Mouse (Mus musculus) forebrain, embryonic 11.5 days (tissue): ENCODE measurements at regions not wholly inside any gene's neighbourhood (a gene's known extent, or its start where the extent isn't known, plus 50 kb on each side); places are given as distances from the start of the nearest gene placed in this dataset.

ENCODE experiments used
- ATAC-seq: fragments of 200-750 bp; cut with Nextera tagmentation; replicated peaks from 2 replicates; pipeline ENCODE4 v1.8.0; 2017; ENCODE audit warnings: moderate TSS enrichment; ENCODE audit not compliant: low FRiP score
- DNase-seq: peaks from one replicate; pipeline ENCODE4 v3.0.0-alpha.2; 2017; ENCODE audit warnings: low spot score
- H3K27ac ChIP-seq: fragments of 300-500 bp; sonication (generic); 2 replicates; pipeline ENCODE4 v1.5.1; 2014; ENCODE audit warnings: low read depth, low read length
- H3K27me3 ChIP-seq: fragments of 300-500 bp; sonication (generic); 2 replicates; pipeline ENCODE4 v1.6.1; 2014; ENCODE audit warnings: mild to moderate bottlenecking, low read length, mixed read lengths; ENCODE audit not compliant: control insufficient read depth, insufficient read depth
- H3K36me3 ChIP-seq: fragments of 300-500 bp; sonication (generic); 2 replicates; pipeline ENCODE4 v1.6.1; 2014; ENCODE audit warnings: mild to moderate bottlenecking, low read length, moderate library complexity, mixed read lengths; ENCODE audit not compliant: control insufficient read depth, insufficient read depth
- H3K4me1 ChIP-seq: fragments of 300-500 bp; sonication (generic); replicated peaks from 2 replicates; pipeline ENCODE4 v1.6.1; 2014; ENCODE audit warnings: low read length, mixed read lengths; ENCODE audit not compliant: control insufficient read depth, insufficient read depth
- H3K4me2 ChIP-seq: fragments of 300-500 bp; sonication (generic); 2 replicates; pipeline ENCODE4 v1.6.1; 2014; ENCODE audit warnings: low read depth, mild to moderate bottlenecking, low read length, moderate library complexity, mixed read lengths; ENCODE audit not compliant: severe bottlenecking
- H3K4me3 ChIP-seq: fragments of 300-500 bp; sonication (generic); 2 replicates; pipeline ENCODE4 v1.5.1; 2014; ENCODE audit warnings: low read depth, low read length
- H3K9ac ChIP-seq: fragments of 300-500 bp; sonication (generic); 2 replicates; pipeline ENCODE4 v1.6.1; 2014; ENCODE audit warnings: low read length
- H3K9me3 ChIP-seq: fragments of 300-500 bp; sonication (generic); 2 replicates; pipeline ENCODE4 v1.6.1; 2016; ENCODE audit warnings: low read length, mixed read lengths; ENCODE audit not compliant: control insufficient read depth
- whole genome bisulfite sequencing: fragments of 180-500 bp; shearing (Covaris S2); extraction: QIAGEN DNeasy Blood & Tissue Kit; methylation state at CpG from one replicate; pipeline ENCODE4 v1.1.7; 2014; 5-methylcytosine and 5-hydroxymethylcytosine counted together

GRCm38 (mm10) chr12:58743800-58744199, 268.0 kb downstream of the Sec23a start:
- no peaks in the 10 kb centered on the region for H3K4me1 ChIP-seq
- no peak overlapping the region for H3K4me3 ChIP-seq
- H3K9me3 ChIP-seq, result no peaks in the 10 kb centered on the region
- H3K36me3 ChIP-seq, result no peaks in the 10 kb centered on the region
- no peak overlapping the region for H3K27ac ChIP-seq
- no peak overlapping the region for H3K4me2 ChIP-seq
- no peak overlapping the region for H3K9ac ChIP-seq
- no peak for DNase-seq
- ATAC-seq, result no peak
- 93% methylated on average over 1 of the region's 1 CpGs for WGBS
- H3K27me3 ChIP-seq, result no peaks in the 10 kb centered on the region

DNA sequence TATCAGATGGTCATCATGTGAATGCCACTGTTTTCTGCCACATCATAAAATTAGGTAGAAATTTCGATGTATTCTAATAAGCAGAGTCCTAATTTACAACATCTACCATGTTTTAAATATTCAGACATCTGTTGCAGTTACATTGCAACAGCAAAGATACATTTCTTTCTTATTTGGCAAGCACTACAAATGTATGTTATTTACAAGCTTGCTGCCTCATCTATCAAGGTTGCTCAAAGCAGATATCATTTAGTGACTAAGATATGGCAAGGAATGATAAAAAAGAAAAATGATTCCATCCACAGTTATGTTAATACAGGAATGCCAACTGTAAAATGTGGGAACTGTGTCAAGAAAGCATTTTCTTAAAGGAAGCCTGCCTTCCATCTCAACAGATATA, 283.7 kb downstream of the Sec23a start:
- no peaks in the 10 kb centered on the region for H3K27me3 ChIP-seq

DNA sequence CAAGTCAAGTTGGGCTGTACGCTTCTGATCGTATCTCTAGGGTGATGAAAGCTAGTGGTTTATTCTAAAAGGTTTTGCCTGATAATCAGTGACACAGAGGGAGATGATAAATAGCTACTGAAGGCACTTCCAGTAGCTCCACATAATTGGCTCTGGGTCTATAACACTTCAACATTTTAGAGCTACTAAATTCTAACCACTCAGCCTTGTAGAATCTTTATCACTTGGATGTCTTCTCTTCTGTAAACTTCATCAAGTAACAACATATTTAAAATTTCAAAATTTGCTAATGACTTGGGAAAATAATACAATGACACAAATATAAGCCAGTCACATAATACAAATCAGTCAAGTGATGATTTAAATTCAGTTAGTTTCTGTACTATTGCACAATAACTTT, 284.3 kb downstream of the Sec23a start:
- H3K9ac ChIP-seq, result no peak overlapping the region
- no peaks in the 10 kb centered on the region for H3K36me3 ChIP-seq
- WGBS, result 91% methylated on average over 2 of the region's 2 CpGs
- no peak overlapping the region for H3K4me2 ChIP-seq
- ATAC-seq, result no peak
- DNase-seq, result no peak
- no peak overlapping the region for H3K4me3 ChIP-seq
- no peaks in the 10 kb centered on the region for H3K4me1 ChIP-seq
- no peak overlapping the region for H3K27ac ChIP-seq
- H3K27me3 ChIP-seq, result no peaks in the 10 kb centered on the region
- H3K9me3 ChIP-seq, result no peaks in the 10 kb centered on the region

More for the DNA sequence above, 283.7 kb downstream of the Sec23a start:
- DNase-seq (no peak), ATAC-seq (no peak)
- no peak overlapping the region for H3K4me2 ChIP-seq
- H3K36me3 ChIP-seq, result no peaks in the 10 kb centered on the region
- no peak overlapping the region for H3K9ac ChIP-seq
- WGBS, result 78% methylated on average over 1 of the region's 1 CpGs
- H3K4me1 ChIP-seq, result no peaks in the 10 kb centered on the region
- no peak overlapping the region for H3K27ac ChIP-seq
- H3K4me3 ChIP-seq, result no peak overlapping the region
- H3K9me3 ChIP-seq, result no peaks in the 10 kb centered on the region

- no peak overlapping the region for H3K9ac ChIP-seq
- no peaks in the 10 kb centered on the region for H3K36me3 ChIP-seq
- H3K27me3 ChIP-seq, result no peaks in the 10 kb centered on the region
- WGBS, result 87% methylated on average over 6 of the region's 6 CpGs
- H3K4me2 ChIP-seq, result no peak overlapping the region
- ATAC-seq (no peak), DNase-seq (no peak)
- H3K4me3 ChIP-seq, result no peak overlapping the region
- H3K27ac ChIP-seq, result no peak overlapping the region
- no peaks in the 10 kb centered on the region for H3K4me1 ChIP-seq
- no peaks in the 10 kb centered on the region for H3K9me3 ChIP-seq
These were observed 293.9 kb downstream of the Sec23a start for GRCm38 (mm10) chr12:58717908-58718307.

GRCm38 (mm10) chr12:58714207-58714606, 297.6 kb downstream of the Sec23a start:
- H3K9ac ChIP-seq, result no peak overlapping the region
- no peak for ATAC-seq
- H3K4me2 ChIP-seq, result no peak overlapping the region
- H3K4me1 ChIP-seq, result no peaks in the 10 kb centered on the region
- no peaks in the 10 kb centered on the region for H3K9me3 ChIP-seq
- DNase-seq, result no peak
- H3K4me3 ChIP-seq, result no peak overlapping the region
- no peak overlapping the region for H3K27ac ChIP-seq
- H3K27me3 ChIP-seq, result no peaks in the 10 kb centered on the region
- H3K36me3 ChIP-seq, result no peaks in the 10 kb centered on the region
- 93% methylated on average over 1 of the region's 1 CpGs for WGBS

- WGBS, result 84% methylated on average over 5 of the region's 5 CpGs
- Histone ChIP-seq H3K4me3 (no peak overlapping the region), H3K27me3 (no peaks in the 10 kb centered on the region), H3K4me1 (no peaks in the 10 kb centered on the region), H3K9me3 (no peaks in the 10 kb centered on the region), H3K36me3 (no peaks in the 10 kb centered on the region), H3K27ac (no peak overlapping the region), H3K9ac (no peak overlapping the region), H3K4me2 (no peak overlapping the region)
- ATAC-seq (no peak), DNase-seq (no peak)
These were observed 316.1 kb downstream of the Sec23a start for GRCm38 (mm10) chr12:58695680-58696079.

- H3K36me3 ChIP-seq, result no peaks in the 10 kb centered on the region
- ATAC-seq, result peak; percentile 87
- no peak overlapping the region for H3K9ac ChIP-seq
- H3K9me3 ChIP-seq, result no peaks in the 10 kb centered on the region
- H3K4me2 ChIP-seq, result no peak overlapping the region
- H3K27me3 ChIP-seq, result no peaks in the 10 kb centered on the region
- H3K4me1 ChIP-seq, result no peaks in the 10 kb centered on the region
- DNase-seq, result no peak
- H3K4me3 ChIP-seq, result no peak overlapping the region
- no peak overlapping the region for H3K27ac ChIP-seq
- 74% methylated on average over 3 of the region's 3 CpGs for WGBS
These were observed 341.7 kb downstream of the Sec23a start for GRCm38 (mm10) chr12:58669914-58670635.

GRCm38 (mm10) chr12:58654530-58655056, 357.2 kb downstream of the Sec23a start:
- Histone ChIP-seq H3K27me3 (no peaks in the 10 kb centered on the region), H3K36me3 (no peaks in the 10 kb centered on the region), H3K9ac (no peak overlapping the region), H3K27ac (no peak overlapping the region), H3K9me3 (no peaks in the 10 kb centered on the region), H3K4me2 (no peak overlapping the region), H3K4me3 (no peak overlapping the region), H3K4me1 (no peaks in the 10 kb centered on the region)
- no peak for ATAC-seq
- 92% methylated on average over 2 of the region's 2 CpGs for WGBS
- no peak for DNase-seq

DNA sequence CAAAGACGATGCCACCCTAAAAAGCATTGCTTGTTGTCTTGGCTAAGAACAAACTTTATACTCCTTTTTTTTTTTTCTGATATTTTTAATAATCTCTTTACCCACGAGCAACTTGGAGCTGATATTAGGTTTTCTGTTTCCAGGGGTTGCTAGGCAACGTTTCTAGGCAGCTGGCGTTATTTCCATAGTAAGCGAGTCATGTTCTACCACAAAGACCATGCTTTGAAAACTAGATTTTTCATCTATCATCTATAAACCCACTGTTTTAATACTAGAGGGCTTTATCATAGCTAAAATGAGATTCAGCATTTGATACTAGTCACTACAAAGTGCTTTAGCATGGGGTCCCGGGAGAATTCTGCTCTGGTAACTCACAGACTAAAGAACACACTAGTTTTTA, 358.1 kb downstream of the Sec23a start:
- Histone ChIP-seq H3K4me1 (no peaks in the 10 kb centered on the region), H3K9me3 (no peaks in the 10 kb centered on the region), H3K27ac (no peak overlapping the region), H3K4me3 (no peak overlapping the region), H3K36me3 (no peaks in the 10 kb centered on the region), H3K4me2 (no peak overlapping the region), H3K9ac (no peak overlapping the region), H3K27me3 (no peaks in the 10 kb centered on the region)
- ATAC-seq (no peak), DNase-seq (no peak)
- WGBS, result 80% methylated on average over 6 of the region's 6 CpGs
